Mouse (Mus musculus) adrenal gland, adult 18-20 months (tissue): Measurements from ENCODE around the gene Dph5. TPM values are rescaled to one million over a fixed set of nuclear protein-coding genes. Genes with fewer than 3 reads are reported as not detected.
"Not testable (repeated sequence)": the region's sequence is repeated elsewhere in the genome, so short reads cannot be mapped to it uniquely, and the experiment has no call there.

Source experiments
- DNase-seq, 2 experiments: peaks; one replicate each; pipeline ENCODE4 v3.0.0; 2021 to 2022; ENCODE audit warnings: low spot score in 2 of 2
- long read RNA-seq, 2 experiments: library from polyadenylated mRNA; stranded (forward); transcript quantifications; one replicate each; pipeline ENCODE4 v2.0.0; 2021
- total RNA-seq, 2 experiments: library from RNA; stranded (reverse); gene quantifications; 1 replicate in 1 of 2; 2 replicates in 1 of 2; pipeline ENCODE4 v1.2.3; 2021

Gene Dph5
- total RNA-seq = 10 to 100 TPM; 16.1 to 17.0 TPM
- long read RNA-seq, experiment 1, partial matches to known transcripts = 0 of 3 reads
- long read RNA-seq, experiment 1, other reads (novel, unspliced or antisense) = 0 of 3 reads
- long read RNA-seq, experiment 2, partial matches to known transcripts = 1 of 7 reads
- long read RNA-seq, experiment 2, other reads (novel, unspliced or antisense) = 2 of 7 reads

DNA sequence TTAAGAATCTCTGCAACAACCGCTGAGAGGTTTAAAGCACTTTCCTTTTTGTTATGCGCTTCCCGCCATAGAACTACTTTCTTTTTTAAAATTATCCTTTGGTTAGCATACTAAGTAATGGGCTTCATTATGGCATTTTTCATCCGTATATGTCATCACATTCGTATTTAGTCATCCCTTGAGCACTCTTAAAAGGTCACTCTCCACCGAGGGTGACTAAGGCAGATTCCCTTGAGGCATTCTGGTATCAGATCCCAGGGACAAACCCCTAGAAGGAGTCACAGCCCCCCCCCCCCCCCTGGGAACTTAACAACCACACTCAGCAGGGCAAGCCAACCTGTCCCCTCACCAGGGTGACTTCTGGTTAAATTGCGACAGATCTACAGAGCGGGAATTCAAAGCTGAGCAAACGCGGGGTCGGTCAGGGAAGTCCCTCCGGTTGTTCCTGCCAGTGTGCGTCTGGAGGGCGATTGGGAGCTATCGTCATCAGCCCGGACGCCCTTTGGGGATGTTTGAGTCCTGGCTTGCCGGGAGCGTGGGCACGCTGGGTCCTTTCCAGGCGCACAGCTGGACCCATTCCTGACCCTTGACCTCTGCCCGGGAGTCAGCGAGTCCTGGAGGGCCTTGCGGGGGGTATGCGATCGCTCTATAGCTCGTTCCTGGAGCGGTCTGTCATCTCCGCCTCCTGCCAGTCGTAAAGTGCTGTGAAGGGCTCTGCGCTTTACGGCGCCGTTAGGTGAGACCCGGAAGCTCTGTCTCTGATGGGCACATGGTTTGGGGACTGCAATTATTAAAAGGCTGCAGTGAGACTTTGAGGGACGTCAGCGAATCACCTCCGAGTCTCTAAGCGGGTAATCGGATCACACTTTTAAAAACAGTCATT, at the start of gene Dph5:
Gene Dph5 (plus strand): TSS at position 411 of the 883 bp plus-strand sequence.
- DNase-seq = peak; percentile 82 to 84

DNA sequence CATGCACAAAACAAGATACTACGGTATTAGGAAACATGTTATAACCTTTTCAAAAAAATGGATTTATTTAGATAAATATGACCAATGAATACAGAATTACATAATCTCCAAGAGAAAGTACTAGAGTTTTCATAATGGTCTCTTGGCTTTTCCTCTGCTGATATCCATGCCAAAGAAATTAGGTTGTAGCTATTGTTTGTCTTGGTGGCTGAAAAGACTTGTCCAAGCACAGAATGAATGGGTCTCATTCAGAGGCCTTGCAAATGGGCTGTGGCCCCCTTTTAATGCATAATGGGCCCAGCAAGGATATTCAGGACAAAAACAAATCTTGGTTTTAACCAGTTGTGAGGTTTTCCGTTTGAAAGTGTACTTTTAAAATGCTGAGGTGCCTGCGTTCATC, 43.1 kb upstream of the Dph5 start:
- DNase-seq = no peak

DNA sequence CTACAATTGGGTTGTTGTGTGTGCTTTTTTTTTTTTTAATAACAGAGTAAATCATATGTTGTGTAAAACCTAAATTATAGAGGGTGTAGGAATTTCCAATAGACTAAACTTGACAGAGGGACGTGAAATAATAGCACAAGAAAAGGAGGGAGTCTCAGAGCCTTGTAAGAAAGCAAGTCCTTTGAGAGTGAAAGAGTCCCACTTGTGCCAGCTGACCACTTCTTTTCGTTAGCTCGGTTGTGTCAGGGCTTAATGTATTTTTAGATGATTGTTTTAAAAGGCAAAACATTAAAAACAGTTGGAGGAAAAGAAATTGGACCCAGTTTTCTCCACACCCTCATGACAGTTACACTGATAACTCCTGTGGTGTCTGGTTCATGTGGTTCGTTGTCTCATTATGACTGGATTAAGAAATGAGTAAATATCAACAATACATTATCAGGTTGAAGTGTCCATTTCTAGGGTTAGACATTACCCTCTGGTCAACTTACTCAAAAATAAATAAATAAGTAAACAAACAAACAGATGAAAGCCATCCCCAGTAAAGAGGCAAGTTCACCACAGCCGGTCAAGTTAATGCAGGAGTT, 42.5 kb upstream of the Dph5 start:
- DNase-seq = no peak

DNA sequence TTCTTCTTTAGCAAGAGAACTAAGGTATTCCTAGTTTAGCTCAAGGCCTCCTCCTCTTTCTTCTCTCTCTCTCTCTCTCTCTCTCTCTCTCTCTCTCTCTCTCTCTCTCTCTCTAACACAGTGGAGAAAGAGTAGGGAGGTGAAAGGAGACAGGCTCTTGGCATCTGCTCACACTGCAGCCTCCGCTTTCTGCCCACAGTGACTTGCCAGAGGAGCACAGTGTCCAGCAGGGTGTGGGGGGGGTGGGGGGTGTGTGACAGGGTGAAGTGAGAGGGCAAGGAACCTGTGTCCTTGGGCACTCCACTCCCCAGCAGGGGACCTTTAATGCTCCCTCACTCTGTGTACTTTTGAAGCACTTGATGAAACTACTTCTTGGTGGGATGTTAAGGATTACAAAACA, 41.9 kb upstream of the Dph5 start:
- no peak for DNase-seq

DNA sequence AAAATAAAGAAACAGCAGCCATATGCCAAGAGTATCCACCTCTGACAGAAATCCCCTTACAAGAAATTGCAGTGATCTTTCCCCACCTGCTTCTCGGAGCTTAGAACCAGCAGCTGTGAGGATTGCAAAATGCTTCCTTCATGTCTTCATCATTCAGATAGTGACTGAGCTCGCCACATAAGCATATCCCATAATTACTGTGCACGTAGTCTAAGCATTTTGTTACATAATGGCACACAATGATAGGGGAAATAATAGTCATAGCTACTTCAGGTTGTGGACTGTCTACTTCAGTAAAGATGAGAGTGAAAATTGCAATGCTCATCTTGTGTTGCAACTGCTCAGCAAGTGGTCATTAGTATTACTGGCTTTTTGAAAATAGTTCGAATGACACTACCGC, 41.5 kb upstream of the Dph5 start:
- DNase-seq = no peak

DNA sequence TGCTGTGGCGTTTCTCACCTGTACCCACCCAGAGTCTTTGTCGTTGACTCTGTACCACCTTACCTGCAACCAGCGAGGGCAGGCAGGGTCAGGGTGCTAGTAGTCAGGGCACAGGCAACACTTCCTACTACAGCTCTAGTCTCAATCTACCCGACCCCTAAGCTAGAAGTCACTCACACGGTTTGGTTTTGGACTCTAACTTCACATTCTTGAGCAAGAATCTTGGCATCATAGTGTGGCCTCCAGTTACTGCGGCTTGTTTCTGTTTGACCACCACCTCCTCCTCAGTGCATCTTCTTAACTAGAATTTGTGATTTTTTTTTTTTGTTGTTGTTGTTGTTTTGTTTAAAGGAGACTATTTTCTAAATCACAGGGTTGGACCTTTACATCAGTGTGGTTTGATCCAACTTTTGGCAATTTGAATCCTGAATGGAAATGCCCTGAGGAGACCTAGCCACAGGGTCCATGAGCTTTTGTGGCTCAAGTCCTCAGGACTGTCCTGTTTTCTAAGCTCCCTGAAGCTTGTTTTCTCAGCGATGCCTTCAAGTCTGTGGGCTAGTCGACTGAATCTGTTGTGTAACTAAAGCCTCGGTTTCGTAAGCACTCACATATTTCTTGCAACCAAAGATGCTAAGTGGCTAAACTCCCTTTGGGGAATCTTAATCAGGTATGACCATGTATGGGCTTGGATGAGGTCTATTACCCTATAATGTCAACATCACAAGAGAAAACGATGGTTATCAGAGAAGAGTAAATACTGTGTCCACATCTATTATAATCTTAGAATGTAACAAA, 38.8 kb upstream of the Dph5 start:
- no peak for DNase-seq

DNA sequence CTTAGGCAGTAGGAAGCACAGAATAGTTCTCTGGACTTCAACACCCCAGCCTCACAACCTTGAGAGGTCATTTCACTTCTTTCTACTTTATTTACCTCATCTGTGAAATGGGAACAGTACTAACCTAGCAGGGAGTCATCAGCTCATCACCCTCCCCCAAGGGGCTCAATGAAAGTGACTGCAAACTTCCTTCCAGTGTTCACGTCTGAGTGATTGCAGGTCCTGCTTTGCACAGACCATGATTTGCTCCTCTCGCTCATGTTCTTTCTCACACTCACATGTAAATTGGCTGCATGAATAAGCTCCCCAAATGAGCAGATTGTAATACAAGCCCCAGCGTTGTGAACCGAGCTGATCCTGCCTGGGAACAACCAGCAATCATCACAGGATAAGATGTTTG, 36.7 kb upstream of the Dph5 start:
- no peak for DNase-seq

DNA sequence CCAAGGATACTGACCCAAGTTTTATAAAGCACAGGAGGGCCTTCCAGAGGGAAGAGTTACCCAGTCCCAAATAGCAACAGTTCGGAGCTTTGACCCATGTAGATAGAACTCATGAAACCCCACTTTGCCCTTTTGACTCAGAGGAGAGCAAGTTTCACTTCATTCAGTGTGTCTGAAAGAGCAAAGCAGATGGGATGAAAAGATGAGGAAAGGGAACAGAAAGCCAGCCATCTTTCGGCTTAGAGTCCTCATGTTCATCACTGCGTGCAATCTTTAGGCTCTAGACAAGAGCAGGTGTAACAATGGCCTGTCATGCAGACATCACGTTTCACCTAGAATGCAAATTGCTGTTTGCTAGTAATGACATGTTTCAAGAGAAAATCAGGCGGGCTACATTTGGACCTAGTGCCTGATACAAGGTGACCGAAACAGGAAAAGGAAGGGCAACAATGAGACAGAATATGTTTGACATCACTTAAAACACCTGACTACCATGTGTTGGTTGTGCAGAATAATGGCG, 32.9 kb upstream of the Dph5 start:
- no peak for DNase-seq

DNA sequence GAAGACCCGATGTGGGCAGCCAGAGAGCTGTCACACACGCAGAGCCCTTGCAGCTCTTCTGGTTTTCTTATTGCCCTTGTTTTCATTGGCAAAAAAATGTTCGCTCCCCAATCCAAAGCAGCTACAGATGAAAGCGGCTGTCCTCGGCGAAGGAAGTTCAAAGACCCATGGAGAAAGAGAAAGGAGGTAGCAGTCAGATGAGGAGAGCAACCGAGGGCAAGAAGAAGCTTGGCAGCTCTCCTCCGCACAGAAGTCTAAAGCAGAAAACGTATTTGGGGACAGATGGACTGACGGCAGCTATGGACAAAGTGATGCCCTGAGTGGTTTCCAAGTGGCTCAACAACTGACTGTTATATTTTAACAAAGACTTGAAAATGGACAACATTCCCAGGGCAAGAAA, 32.1 kb upstream of the Dph5 start:
- no peak for DNase-seq

DNA sequence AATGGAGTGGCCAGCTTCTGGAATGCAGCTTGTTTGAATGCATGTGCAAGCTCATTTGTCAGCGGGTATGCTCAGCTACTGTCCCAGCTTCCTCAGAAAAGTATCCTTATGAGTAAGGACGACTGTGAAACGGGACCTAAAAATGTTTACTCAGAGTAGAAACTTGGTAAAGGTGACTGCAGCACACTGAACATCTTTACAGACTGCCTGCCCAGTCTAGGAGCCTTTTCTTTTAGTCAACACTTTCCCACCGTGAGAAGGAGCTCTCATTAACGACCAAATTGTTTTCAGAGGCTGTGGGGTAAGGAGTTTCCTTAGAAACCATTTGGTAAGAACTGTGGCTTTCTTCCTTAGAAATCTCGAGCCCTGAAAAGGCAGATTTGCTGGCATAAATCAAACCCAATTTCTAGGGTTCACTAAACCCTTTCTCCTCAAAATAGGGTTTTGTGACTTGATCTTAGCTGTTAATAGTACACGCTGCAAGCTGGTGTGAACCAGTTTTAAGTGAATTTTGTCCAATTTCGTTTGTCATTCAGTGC, 31.1 kb upstream of the Dph5 start:
- DNase-seq = no peak

DNA sequence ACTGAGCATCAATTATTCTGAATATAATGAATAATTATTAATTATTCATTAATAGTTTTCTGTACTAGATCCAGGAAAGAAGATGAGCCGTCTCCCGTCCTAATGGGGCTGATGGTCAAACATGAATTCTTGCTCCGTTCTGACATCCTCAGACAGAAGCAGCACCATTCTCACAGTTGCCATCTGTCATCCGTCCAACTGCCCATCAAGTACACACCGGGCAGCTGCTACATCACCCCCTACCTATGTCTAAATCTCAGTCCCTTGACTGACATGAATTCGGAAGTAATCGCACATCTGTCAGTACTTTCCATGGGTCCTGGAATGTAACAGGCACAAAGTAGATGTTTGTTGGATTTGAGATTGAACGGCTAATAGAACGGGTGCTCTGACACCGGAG, 30.2 kb upstream of the Dph5 start:
- DNase-seq = no peak

DNA sequence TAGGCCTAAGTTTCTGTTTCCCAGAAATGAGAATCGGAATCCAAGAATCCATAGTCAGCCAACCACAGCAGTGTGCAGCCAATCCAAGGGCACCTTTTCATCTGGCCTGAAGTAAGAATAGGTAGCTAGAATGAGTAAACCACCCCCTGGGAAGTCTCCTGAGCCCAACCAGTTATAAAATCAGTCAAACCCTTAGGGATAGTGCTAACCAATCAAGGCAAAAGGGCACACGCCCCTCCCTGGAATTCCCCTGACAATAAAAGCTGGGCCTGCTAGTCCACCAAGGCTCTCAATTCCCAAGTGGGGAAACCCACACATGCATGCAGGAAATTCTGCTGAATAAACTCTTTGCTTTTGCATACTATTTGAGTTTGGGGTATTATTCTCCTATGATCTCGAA, 28.8 kb upstream of the Dph5 start:
- DNase-seq = no peak

DNA sequence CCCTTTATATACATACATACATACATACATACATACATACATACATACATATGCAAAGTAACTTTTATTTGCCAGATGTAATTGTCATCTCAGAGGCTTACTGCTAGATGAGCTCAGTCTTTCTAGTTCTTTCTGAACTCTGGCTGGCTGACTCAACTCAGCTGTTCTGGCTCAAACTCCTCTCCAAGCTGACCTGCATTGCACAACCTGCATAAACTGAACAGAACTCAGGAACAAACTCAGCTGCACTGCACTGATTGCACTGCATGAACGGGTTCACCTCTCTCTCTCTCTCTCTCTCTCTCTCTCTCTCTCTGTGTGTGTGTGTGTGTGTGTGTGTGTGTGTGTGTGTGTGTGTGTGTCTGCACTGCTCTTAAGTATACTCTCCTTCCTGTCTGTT, 26.9 kb upstream of the Dph5 start:
- not testable (repeated sequence) for DNase-seq

DNA sequence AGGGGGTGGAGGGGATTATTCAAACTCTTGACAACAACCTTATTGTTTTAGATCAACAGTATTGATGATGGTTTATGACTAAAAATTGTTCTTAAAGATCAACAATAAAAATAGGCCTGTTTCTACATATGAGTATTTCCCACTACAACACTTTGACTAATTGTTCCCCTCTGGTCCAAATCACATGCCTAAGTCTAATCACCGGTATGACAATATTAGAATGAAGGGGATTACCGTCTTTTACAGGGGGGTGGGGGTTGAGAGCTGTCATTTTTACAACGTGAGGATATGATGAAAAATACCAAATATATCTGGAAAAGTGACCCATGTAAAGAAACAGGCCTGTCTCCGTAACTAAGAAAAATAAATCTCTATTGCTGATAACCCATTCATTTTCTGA, 24.1 kb upstream of the Dph5 start:
- DNase-seq = no peak

DNA sequence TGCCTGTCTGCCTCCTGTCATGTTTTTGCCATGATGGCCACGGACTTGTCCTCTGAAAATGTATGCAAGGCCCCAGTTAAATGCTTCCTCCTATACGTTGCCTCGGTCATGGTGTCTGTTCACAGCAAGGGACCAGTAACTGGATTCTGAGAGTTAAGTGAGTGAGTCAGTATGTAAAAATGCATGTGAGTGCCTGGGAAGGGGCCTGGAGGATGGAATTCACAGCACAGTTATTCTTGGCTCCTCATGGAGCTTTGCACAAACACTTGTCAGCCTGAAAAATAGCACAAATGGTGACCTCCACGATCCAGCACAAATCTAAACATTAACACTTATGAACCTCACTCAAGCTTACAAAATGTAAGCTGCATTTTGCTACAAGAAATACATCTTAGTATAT, 20.5 kb upstream of the Dph5 start:
- no peak for DNase-seq

DNA sequence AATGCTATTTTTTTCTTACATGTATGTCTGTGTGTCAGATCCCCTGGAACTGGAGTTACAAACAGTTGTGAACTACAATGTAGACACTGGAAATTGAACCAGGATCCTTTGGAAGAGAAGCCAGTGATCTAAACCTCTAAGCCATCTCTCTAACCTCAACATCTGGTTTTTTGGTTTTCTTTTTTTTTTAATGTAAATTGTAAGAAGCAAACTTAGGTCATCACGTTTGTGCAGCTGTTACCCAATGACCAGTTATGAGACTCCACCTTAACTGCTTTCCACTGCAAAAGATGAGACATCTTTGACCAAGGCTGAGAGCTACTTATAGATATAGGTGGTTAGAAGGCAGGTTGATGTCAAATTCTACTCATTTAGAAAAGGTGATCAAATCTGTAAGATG, 19.7 kb upstream of the Dph5 start:
- DNase-seq = no peak

DNA sequence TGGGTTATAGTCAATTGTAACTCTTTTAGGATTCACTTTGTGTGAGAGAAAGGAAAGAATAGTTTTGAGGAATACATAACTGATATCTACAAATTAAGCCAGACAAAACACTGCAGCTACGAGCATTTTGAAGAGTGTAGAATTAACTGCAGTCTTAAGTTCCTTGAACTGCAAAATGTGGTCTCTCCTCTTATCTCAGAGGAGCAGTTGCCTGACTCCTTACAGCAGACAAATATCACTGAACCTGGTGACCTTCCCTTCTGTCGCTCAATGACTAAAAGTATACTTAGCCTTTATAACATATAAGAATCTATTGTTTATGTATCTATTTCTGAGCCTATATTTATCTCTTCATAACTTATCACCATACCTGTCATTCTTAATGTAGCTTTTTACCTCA, 18.3 kb upstream of the Dph5 start:
- no peak for DNase-seq

DNA sequence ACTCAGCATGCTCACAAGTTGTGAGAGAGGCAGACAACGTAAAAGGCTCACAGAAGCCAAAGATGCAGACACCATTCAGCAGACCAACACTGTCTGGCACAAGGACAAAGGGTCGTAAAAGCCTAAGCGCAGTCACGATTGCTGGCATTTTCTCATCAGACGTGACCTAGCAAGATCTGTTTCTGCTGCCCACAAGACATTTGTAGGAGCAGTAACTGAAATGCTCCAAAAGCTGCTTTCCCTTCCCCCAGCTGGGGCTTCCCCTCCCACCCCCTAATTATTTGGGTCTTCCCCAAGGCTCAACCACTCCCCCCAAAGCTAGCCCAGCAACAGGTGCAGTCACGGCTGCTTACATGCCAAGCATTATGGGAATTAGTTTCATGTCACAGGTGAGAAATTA, 12.1 kb upstream of the Dph5 start:
- no peak for DNase-seq

DNA sequence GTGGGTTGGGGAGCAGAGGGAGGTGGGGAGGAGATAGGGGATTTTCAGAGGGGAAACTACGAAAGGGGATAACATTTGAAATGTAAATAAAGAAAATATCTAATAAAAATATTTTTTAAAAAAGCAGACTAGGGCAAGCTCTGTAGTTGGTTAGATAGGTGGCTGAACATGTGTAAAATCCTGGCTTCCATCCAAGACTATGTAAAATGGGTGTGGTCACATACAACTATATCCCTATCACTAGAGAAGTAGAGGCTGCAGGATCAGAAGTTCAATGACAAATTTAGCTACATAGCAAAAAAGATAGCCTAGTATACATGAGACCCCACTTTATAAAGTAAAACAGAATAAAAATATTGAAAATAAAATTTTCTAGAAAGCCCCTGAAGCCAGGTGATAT, 10.5 kb upstream of the Dph5 start:
- DNase-seq = no peak

DNA sequence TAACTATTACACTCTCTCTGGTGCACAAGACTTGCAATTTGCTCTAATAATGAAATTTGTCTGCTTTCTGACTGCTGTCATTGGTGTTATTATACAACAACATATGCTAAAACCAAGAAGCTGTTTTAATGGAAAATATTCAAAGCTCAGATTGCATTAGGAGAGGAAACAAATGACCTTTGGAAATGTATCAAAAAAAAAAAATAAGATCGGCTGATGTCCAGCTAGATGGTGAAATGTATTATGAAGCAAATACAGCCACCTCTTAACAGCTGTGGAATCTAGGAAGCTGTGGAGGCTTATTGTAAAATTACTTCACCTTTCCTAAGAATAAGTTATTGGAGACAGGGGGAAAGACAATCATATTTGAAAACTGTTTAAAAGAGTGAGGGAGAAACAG, 3.6 kb upstream of the Dph5 start:
- DNase-seq = no peak
